Mouse (Mus musculus) adrenal gland, postnatal 4 days (tissue): ENCODE data around the gene A630076J17Rik. TPM values are rescaled to one million over a fixed set of nuclear protein-coding genes. Genes with fewer than 3 reads are reported as not detected.

Experiments
- DNase-seq, 2 experiments: peaks; one replicate each; pipeline ENCODE4 v3.0.0; 2021 to 2022; ENCODE audit warnings: low spot score in 2 of 2, mixed read lengths in 2 of 2
- total RNA-seq, 2 experiments: library from RNA; stranded (reverse); gene quantifications; 2 replicates each; pipeline ENCODE4 v1.2.3; 2021

A630076J17Rik gene
- total RNA-seq, 2 experiments from 2014 or later, result not detected

- DNase-seq, result no peak
Measured at GRCm38 (mm10) chr3:107275996-107276395, 45.6 kb downstream of the A630076J17Rik start.

- DNase-seq, result no peak
Measured at GRCm38 (mm10) chr3:107276626-107277025, 46.2 kb downstream of the A630076J17Rik start.

DNA sequence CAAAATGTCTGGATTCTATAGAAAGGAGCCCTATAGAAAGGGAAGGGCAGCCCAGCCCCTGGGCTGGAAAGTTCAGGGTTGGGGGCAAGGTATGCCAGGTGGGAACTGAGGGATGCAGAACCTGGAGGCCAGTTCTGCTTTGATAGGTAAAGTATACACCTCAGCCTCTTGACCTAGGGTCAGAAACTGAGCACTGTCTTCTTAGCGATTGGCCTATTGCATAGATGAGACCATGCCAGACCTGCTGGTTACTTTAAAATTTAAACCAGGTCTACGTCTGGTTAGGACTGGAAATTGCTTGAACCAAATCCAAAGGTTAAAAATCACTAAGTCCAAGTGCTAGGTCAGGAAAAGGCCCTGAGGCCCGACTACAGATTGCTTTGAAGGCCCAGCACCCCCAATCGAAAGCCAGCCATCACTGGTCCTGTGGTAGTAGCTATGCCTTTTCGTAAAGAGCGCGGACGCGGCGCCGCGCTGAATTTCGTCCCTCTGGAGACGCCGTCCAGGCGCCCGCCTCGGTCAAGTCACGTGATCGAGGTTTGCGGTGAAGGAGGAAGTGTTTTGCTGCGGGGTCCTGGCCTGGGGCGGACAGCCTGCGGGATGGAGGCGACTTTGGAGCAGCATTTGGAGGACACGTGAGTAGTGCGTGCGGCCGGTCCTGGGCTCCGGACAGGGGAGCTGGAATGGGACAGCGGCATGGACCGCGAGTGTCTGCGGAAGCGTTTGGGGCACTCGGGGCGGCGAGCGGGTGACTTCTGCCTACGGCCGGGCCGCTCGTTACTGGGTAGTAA is 48.3 kb downstream of the A630076J17Rik start, which contains the start of gene Lamtor5:
Gene Lamtor5 (plus strand): TSS at position 380 of the 791 bp plus-strand sequence.
- peak; percentile 82 to 83 for DNase-seq

Other genes starting within 250 kb of the A630076J17Rik start
- gene Kcna3, start 194.4 kb upstream of the A630076J17Rik start, total RNA-seq, result 1 to 10 TPM; 1.0 to 1.8 TPM
- 1 to 10 TPM; 3.1 to 4.0 TPM for gene Kcna2, start 129.5 kb upstream of the A630076J17Rik start, total RNA-seq
- not detected for gene Kcna10, start 47.6 kb upstream of the A630076J17Rik start, total RNA-seq
- 1 to 10 TPM in 1 of 2 experiments, under 1 TPM in 1; 0.31 to 2.1 TPM for gene Cym, start 8.9 kb upstream of the A630076J17Rik start, total RNA-seq
- gene Prok1, start 9.1 kb downstream of the A630076J17Rik start, total RNA-seq, result 10 to 100 TPM in 1 of 2 experiments, under 1 TPM in 1; 0.25 to 10.2 TPM
- gene Lamtor5, start 48.2 kb downstream of the A630076J17Rik start, total RNA-seq, result 10 to 100 TPM; 67.1 to 72.7 TPM
- gene Slc16a4, start 60.6 kb downstream of the A630076J17Rik start, total RNA-seq, result 1 to 10 TPM in 1 of 2 experiments, under 1 TPM in 1; 0.87 to 2.7 TPM
- 10 to 100 TPM; 41.1 to 47.0 TPM for gene Rbm15, start 103.1 kb downstream of the A630076J17Rik start, total RNA-seq
- gene Kcnc4, start 228.9 kb downstream of the A630076J17Rik start, total RNA-seq, result 10 to 100 TPM; 14.4 to 14.8 TPM